Mouse (Mus musculus) lung, adult 2 months (tissue): ENCODE data around the gene AW549877.

Experiments
- CTCF ChIP-seq: fragments of 200-500 bp; IDR thresholded peaks from 2 replicates; pipeline ENCODE4 v1.5.1; 2011; ENCODE audit warnings: mild to moderate bottlenecking, low read length, control low read depth; ENCODE audit not compliant: insufficient read depth
- POLR2A ChIP-seq: fragments of 200-500 bp; IDR thresholded peaks from 2 replicates; pipeline ENCODE4 v1.6.1; 2011; ENCODE audit warnings: low read depth, mild to moderate bottlenecking, control low read depth, low read length, borderline replicate concordance; ENCODE audit errors: extremely low read depth

DNA sequence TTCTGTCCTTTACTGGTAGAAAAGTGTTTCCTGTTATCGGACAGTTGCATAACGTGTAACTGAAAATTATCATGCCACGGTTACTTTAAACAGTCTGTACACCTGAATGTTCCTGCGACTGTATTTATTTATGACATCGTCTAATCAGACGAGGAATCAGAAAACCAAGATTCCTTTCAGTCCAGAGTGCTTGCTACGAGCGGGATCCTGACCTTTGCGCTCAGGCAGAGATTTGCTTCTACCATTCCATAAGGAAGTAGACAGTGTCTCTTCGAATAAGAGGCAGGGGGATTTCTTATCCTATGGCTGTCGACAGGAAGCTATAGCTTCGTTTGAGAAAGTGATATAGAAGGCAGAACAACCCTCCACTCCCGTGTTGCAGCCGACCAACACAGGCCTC, 25.8 kb downstream of the AW549877 start:
- TF ChIP-seq CTCF (no peak), POLR2A (no peak)
